Mouse (Mus musculus): ENCODE measurements at regions not wholly inside any gene's neighbourhood (a gene's known extent, or its start where the extent isn't known, plus 50 kb on each side); places are given as distances from the start of the nearest gene placed in this dataset.

GRCm38 (mm10) chr12:25771856-25772255 lies 643.2 kb downstream of the Rnf144a start:
- no peak for DNase-seq

- no peak for DNase-seq
Measured at GRCm38 (mm10) chr12:25768644-25769043, 646.4 kb downstream of the Rnf144a start.

GRCm38 (mm10) chr12:25763061-25763460 lies 652.0 kb downstream of the Rnf144a start:
- no peak for DNase-seq

- DNase-seq, result no peak
Measured at GRCm38 (mm10) chr12:25757014-25757413, 658.0 kb downstream of the Rnf144a start.

GRCm38 (mm10) chr12:25733801-25734200 lies 636.9 kb upstream of the Id2 start:
- DNase-seq, result no peak

GRCm38 (mm10) chr12:25725774-25726173 lies 628.8 kb upstream of the Id2 start:
- DNase-seq, result no peak

GRCm38 (mm10) chr12:25711186-25711585 lies 614.2 kb upstream of the Id2 start:
- no peak for DNase-seq

GRCm38 (mm10) chr12:25703023-25703400 lies 606.1 kb upstream of the Id2 start:
- no peak for DNase-seq

- no peak for DNase-seq
Measured at GRCm38 (mm10) chr12:25702176-25703022, 605.5 kb upstream of the Id2 start.

- no peak for DNase-seq
Measured at GRCm38 (mm10) chr12:25687063-25687462, 590.1 kb upstream of the Id2 start.

- DNase-seq, result no peak
Measured at GRCm38 (mm10) chr12:25676631-25677030, 579.7 kb upstream of the Id2 start.

- no peak for DNase-seq
Measured at GRCm38 (mm10) chr12:25668336-25668735, 571.4 kb upstream of the Id2 start.

- DNase-seq, result no peak
Measured at GRCm38 (mm10) chr12:25654456-25654855, 557.5 kb upstream of the Id2 start.

GRCm38 (mm10) chr12:25650237-25650636 lies 553.3 kb upstream of the Id2 start:
- no peak for DNase-seq

- DNase-seq, result no peak
Measured at GRCm38 (mm10) chr12:25628081-25628480, 531.1 kb upstream of the Id2 start.

GRCm38 (mm10) chr12:25625858-25626257 lies 528.9 kb upstream of the Id2 start:
- DNase-seq, result no peak

GRCm38 (mm10) chr12:25623449-25623848 lies 526.5 kb upstream of the Id2 start:
- DNase-seq, result no peak

- DNase-seq, result no peak
Measured at GRCm38 (mm10) chr12:25621142-25621541, 524.2 kb upstream of the Id2 start.

GRCm38 (mm10) chr12:25617521-25617920 lies 520.6 kb upstream of the Id2 start:
- no peak for DNase-seq

- no peak for DNase-seq
Measured at GRCm38 (mm10) chr12:25615377-25615776, 518.4 kb upstream of the Id2 start.

- DNase-seq, result no peak
Measured at GRCm38 (mm10) chr12:25613473-25613872, 516.5 kb upstream of the Id2 start.

GRCm38 (mm10) chr12:25609045-25609444 lies 512.1 kb upstream of the Id2 start:
- no peak for DNase-seq

- no peak for DNase-seq
Measured at GRCm38 (mm10) chr12:25605396-25605795, 508.5 kb upstream of the Id2 start.

GRCm38 (mm10) chr12:25590262-25590661 lies 493.3 kb upstream of the Id2 start:
- DNase-seq, result no peak

GRCm38 (mm10) chr12:25585746-25586145 lies 488.8 kb upstream of the Id2 start:
- DNase-seq, result no peak
